Mouse (Mus musculus): ENCODE measurements around the gene Zbtb12. TPM values are rescaled to one million over a fixed set of nuclear protein-coding genes. Genes with fewer than 3 reads are reported as not detected.

The Zbtb12 gene
- polyA plus RNA-seq, 1 experiment, result 15.4 TPM

DNA sequence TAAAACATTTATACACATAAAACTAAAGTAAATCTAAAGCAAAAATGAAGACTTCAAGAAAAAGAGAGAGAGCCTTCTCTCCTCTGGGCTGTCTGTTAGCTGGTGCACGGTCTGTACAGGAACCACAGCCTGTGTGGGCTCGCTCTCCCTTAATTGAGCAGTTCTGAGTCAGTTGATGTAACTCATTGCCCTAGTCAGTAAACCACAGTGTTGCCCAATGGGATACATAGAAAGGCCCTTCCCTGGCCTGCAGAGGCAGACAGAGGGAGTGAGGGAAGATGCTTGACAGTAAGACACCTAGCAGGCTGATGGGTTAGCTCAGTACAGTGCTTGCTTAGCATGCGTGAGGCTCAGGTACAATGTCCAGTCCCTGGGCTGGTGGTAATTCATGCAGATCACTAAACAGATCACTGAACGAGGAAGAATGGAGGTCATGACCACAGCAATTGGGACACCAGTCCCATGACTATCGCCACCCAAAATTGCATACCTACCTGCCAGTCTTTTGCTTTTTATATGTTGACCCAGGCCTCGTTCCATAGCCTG lies 58.8 kb downstream of the Zbtb12 start:
- H3K4me1 ChIP-seq, result peaks cover 43% of the 10 kb centered on the region
- H3K4me3 ChIP-seq (replicated peaks), result peak overlapping the region; percentile 56
- no peaks in the 10 kb centered on the region for H3K9me3 ChIP-seq
- H3K36me3 ChIP-seq (replicated peaks; ENCODE audit: low read length), result peaks cover 41% of the 10 kb centered on the region
- no peaks in the 10 kb centered on the region for H3K27me3 ChIP-seq (replicated peaks)
- TF ChIP-seq FLI1 (IDR thresholded peaks at IDR 0.05; ENCODE audit: low read length) (no peak), GATA1 (IDR thresholded peaks at IDR 0.05; ENCODE audit: borderline replicate concordance, low read length) (no peak)

- peak overlapping the region; percentile 77 for H3K4me3 ChIP-seq (replicated peaks)
- no peaks in the 10 kb centered on the region for H3K9me3 ChIP-seq
- peaks cover 6% of the 10 kb centered on the region for H3K36me3 ChIP-seq (replicated peaks; ENCODE audit: low read length)
- TF ChIP-seq GATA1 (IDR thresholded peaks at IDR 0.05; ENCODE audit: borderline replicate concordance, low read length) (no peak), FLI1 (IDR thresholded peaks at IDR 0.05; ENCODE audit: low read length) (no peak)
- peaks cover 3% of the 10 kb centered on the region for H3K27me3 ChIP-seq (replicated peaks)
- H3K4me1 ChIP-seq, result peaks cover 31% of the 10 kb centered on the region
Measured at GRCm38 (mm10) chr17:34941344-34942041, 62.2 kb downstream of the Zbtb12 start.

DNA sequence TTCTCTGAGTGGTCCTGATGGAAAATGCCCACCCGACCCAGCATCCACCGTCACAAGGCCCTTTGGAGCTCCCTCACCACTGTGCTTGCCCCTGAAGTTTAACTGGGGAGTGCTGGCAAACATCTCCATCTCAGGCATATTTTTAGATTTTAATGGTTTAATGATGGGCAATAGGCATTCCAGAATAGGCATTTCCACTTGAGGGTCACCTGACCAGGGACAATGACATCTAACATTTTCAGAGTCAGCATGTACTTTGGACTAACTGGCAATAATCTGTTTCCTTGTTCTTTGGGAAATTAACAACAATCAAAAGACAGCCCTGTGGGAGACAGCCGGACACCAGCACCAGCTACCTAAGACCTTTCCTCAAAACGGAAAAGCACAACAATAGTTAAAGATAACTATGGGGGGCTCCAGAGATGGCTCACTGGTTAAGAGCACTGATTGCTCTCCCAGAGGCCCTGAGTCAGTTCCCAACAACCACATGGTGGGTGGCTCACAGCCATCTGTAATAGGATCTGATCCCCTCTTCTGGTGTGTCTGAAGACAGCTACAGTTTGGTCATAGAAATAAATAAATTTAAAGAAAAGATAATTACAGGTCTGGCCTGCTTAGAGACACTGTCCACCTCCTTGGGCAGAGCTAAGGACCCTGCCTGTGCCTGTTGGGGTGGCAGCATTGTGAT lies 64.0 kb downstream of the Zbtb12 start:
- Histone ChIP-seq H3K4me1 (peaks cover 27% of the 10 kb centered on the region), H3K9me3 (no peaks in the 10 kb centered on the region), H3K4me3 (replicated peaks) (no peak overlapping the region), H3K36me3 (replicated peaks; ENCODE audit: low read length) (no peaks in the 10 kb centered on the region), H3K27me3 (replicated peaks) (peaks cover 3% of the 10 kb centered on the region)
- TF ChIP-seq GATA1 (IDR thresholded peaks at IDR 0.05; ENCODE audit: borderline replicate concordance, low read length) (no peak), FLI1 (IDR thresholded peaks at IDR 0.05; ENCODE audit: low read length) (no peak)

GRCm38 (mm10) chr17:34944362-34944761 lies 65.1 kb downstream of the Zbtb12 start:
- no peak for TF ChIP-seq FLI1 (IDR thresholded peaks at IDR 0.05; ENCODE audit: low read length)
- no peak for TF ChIP-seq GATA1 (IDR thresholded peaks at IDR 0.05; ENCODE audit: borderline replicate concordance, low read length)
- H3K36me3 ChIP-seq (replicated peaks; ENCODE audit: low read length), result no peaks in the 10 kb centered on the region
- no peaks in the 10 kb centered on the region for H3K9me3 ChIP-seq
- H3K4me1 ChIP-seq, result peaks cover 21% of the 10 kb centered on the region
- peaks cover 3% of the 10 kb centered on the region for H3K27me3 ChIP-seq (replicated peaks)
- no peak overlapping the region for H3K4me3 ChIP-seq (replicated peaks)

Other genes with a start within 250 kb of the Zbtb12 start
- gene Prrt1, start 249.9 kb upstream of the Zbtb12 start, polyA plus RNA-seq (2012; ENCODE audit: insufficient read depth, low replicate concordance), result not detected in 2 replicates
- gene Fkbpl, start 234.7 kb upstream of the Zbtb12 start, polyA plus RNA-seq (2012; ENCODE audit: insufficient read depth, low replicate concordance), result 6.1 and 22.5 TPM in 2 replicates
- 192 and 427 TPM in 2 replicates for gene Atf6b, start 232.3 kb upstream of the Zbtb12 start, polyA plus RNA-seq (2012; ENCODE audit: insufficient read depth, low replicate concordance)
- gene Tnxb, start 208.9 kb upstream of the Zbtb12 start, polyA plus RNA-seq (2012; ENCODE audit: insufficient read depth, low replicate concordance), result 0.03 TPM in 1 of 2 replicates, not detected in the other
- 0.06 TPM in 1 of 2 replicates, not detected in the other for gene C4b, start 135.6 kb upstream of the Zbtb12 start, polyA plus RNA-seq (2012; ENCODE audit: insufficient read depth, low replicate concordance)
- gene Cyp21a1, start 74.9 kb upstream of the Zbtb12 start, polyA plus RNA-seq (2012; ENCODE audit: insufficient read depth, low replicate concordance), result not detected in 2 replicates
- gene Stk19, start 42.5 kb upstream of the Zbtb12 start, polyA plus RNA-seq (2012; ENCODE audit: insufficient read depth, low replicate concordance), result 44.3 and 85.0 TPM in 2 replicates
- gene Dxo, start 42.5 kb upstream of the Zbtb12 start, polyA plus RNA-seq (2012; ENCODE audit: insufficient read depth, low replicate concordance), result 61.9 and 137 TPM in 2 replicates
- gene Skiv2l, start 29.3 kb upstream of the Zbtb12 start, polyA plus RNA-seq (2012; ENCODE audit: insufficient read depth, low replicate concordance), result 25.1 and 27.6 TPM in 2 replicates
- 67.5 and 220 TPM in 2 replicates for gene Nelfe, start 29.1 kb upstream of the Zbtb12 start, polyA plus RNA-seq (2012; ENCODE audit: insufficient read depth, low replicate concordance)
- 0.54 TPM in 1 of 2 replicates, not detected in the other for gene Cfb, start 17.0 kb upstream of the Zbtb12 start, polyA plus RNA-seq (2012; ENCODE audit: insufficient read depth, low replicate concordance)
- gene Gm20547, start 2.6 kb downstream of the Zbtb12 start, polyA plus RNA-seq (2012; ENCODE audit: insufficient read depth, low replicate concordance), result not detected in 2 replicates
- 3.0 and 6.0 TPM in 2 replicates for gene C2, start 18.8 kb downstream of the Zbtb12 start, polyA plus RNA-seq (2012; ENCODE audit: insufficient read depth, low replicate concordance)
- 356 and 543 TPM in 2 replicates for gene Ehmt2, start 19.0 kb downstream of the Zbtb12 start, polyA plus RNA-seq (2012; ENCODE audit: insufficient read depth, low replicate concordance)
- not detected in 2 replicates for gene Slc44a4, start 35.0 kb downstream of the Zbtb12 start, polyA plus RNA-seq (2012; ENCODE audit: insufficient read depth, low replicate concordance)
- 12.4 and 41.3 TPM in 2 replicates for gene Neu1, start 51.8 kb downstream of the Zbtb12 start, polyA plus RNA-seq (2012; ENCODE audit: insufficient read depth, low replicate concordance)
- gene Hspa1b, start 79.8 kb downstream of the Zbtb12 start, polyA plus RNA-seq (2012; ENCODE audit: insufficient read depth, low replicate concordance), result 4.5 and 7.2 TPM in 2 replicates
- not detected in 2 replicates for gene Gm20481, start 90.4 kb downstream of the Zbtb12 start, polyA plus RNA-seq (2012; ENCODE audit: insufficient read depth, low replicate concordance)
- 1.5 and 2.0 TPM in 2 replicates for gene Hspa1a, start 92.7 kb downstream of the Zbtb12 start, polyA plus RNA-seq (2012; ENCODE audit: insufficient read depth, low replicate concordance)
- gene Hspa1l, start 93.2 kb downstream of the Zbtb12 start, polyA plus RNA-seq (2012; ENCODE audit: insufficient read depth, low replicate concordance), result not detected in 2 replicates
- 64.3 and 95.0 TPM in 2 replicates for gene Lsm2, start 102.4 kb downstream of the Zbtb12 start, polyA plus RNA-seq (2012; ENCODE audit: insufficient read depth, low replicate concordance)
- 188 and 650 TPM in 2 replicates for gene Vars, start 121.5 kb downstream of the Zbtb12 start, polyA plus RNA-seq (2012; ENCODE audit: insufficient read depth, low replicate concordance)
- 0.38 and 0.40 TPM in 2 replicates for gene Vwa7, start 137.1 kb downstream of the Zbtb12 start, polyA plus RNA-seq (2012; ENCODE audit: insufficient read depth, low replicate concordance)
- 4.1 and 5.4 TPM in 2 replicates for gene Sapcd1, start 148.5 kb downstream of the Zbtb12 start, polyA plus RNA-seq (2012; ENCODE audit: insufficient read depth, low replicate concordance)
- 10.5 and 10.9 TPM in 2 replicates for gene Msh5, start 167.3 kb downstream of the Zbtb12 start, polyA plus RNA-seq (2012; ENCODE audit: insufficient read depth, low replicate concordance)
- gene Clic1, start 170.5 kb downstream of the Zbtb12 start, polyA plus RNA-seq (2012; ENCODE audit: insufficient read depth, low replicate concordance), result 244 and 373 TPM in 2 replicates
- gene Ddah2, start 179.6 kb downstream of the Zbtb12 start, polyA plus RNA-seq (2012; ENCODE audit: insufficient read depth, low replicate concordance), result 30.5 and 36.5 TPM in 2 replicates
- gene Ly6g6c, start 185.9 kb downstream of the Zbtb12 start, polyA plus RNA-seq (2012; ENCODE audit: insufficient read depth, low replicate concordance), result 14.8 and 15.5 TPM in 2 replicates
- gene Mpig6b, start 186.7 kb downstream of the Zbtb12 start, polyA plus RNA-seq (2012; ENCODE audit: insufficient read depth, low replicate concordance), result 53.5 and 66.3 TPM in 2 replicates
- gene Ly6g6e, start 197.4 kb downstream of the Zbtb12 start, polyA plus RNA-seq (2012; ENCODE audit: insufficient read depth, low replicate concordance), result not detected in 2 replicates
- 79.9 and 106 TPM in 2 replicates for gene Ly6g6d, start 198.6 kb downstream of the Zbtb12 start, polyA plus RNA-seq (2012; ENCODE audit: insufficient read depth, low replicate concordance)
- 517 and 745 TPM in 2 replicates for gene Ly6g6f, start 206.1 kb downstream of the Zbtb12 start, polyA plus RNA-seq (2012; ENCODE audit: insufficient read depth, low replicate concordance)
- gene Abhd16a, start 209.8 kb downstream of the Zbtb12 start, polyA plus RNA-seq (2012; ENCODE audit: insufficient read depth, low replicate concordance), result 211 and 290 TPM in 2 replicates
- not detected in 2 replicates for gene Ly6g5c, start 228.8 kb downstream of the Zbtb12 start, polyA plus RNA-seq (2012; ENCODE audit: insufficient read depth, low replicate concordance)
- 0.23 TPM in 1 of 2 replicates, not detected in the other for gene Ly6g5b, start 235.9 kb downstream of the Zbtb12 start, polyA plus RNA-seq (2012; ENCODE audit: insufficient read depth, low replicate concordance)
- 46.5 and 57.4 TPM in 2 replicates for gene Gpank1, start 242.0 kb downstream of the Zbtb12 start, polyA plus RNA-seq (2012; ENCODE audit: insufficient read depth, low replicate concordance)
- 75.6 and 82.2 TPM in 2 replicates for gene Csnk2b, start 242.6 kb downstream of the Zbtb12 start, polyA plus RNA-seq (2012; ENCODE audit: insufficient read depth, low replicate concordance)
- gene D17H6S53E, start 246.9 kb downstream of the Zbtb12 start, polyA plus RNA-seq (2012; ENCODE audit: insufficient read depth, low replicate concordance), result 3.2 and 6.1 TPM in 2 replicates